Mouse (Mus musculus) liver, adult 2 months (tissue): ENCODE measurements around the gene Txndc17.

Experiments used
- CTCF ChIP-seq: fragments of 200-500 bp; IDR thresholded peaks from 2 replicates; pipeline ENCODE4 v1.5.1; 2011; ENCODE audit warnings: low read depth, low read length, control low read depth
- POLR2A ChIP-seq: fragments of 200-500 bp; IDR thresholded peaks from 2 replicates; pipeline ENCODE4 v1.6.1; 2011; ENCODE audit warnings: low read length, control low read depth; ENCODE audit not compliant: insufficient read depth; ENCODE audit errors: extremely low read depth

DNA sequence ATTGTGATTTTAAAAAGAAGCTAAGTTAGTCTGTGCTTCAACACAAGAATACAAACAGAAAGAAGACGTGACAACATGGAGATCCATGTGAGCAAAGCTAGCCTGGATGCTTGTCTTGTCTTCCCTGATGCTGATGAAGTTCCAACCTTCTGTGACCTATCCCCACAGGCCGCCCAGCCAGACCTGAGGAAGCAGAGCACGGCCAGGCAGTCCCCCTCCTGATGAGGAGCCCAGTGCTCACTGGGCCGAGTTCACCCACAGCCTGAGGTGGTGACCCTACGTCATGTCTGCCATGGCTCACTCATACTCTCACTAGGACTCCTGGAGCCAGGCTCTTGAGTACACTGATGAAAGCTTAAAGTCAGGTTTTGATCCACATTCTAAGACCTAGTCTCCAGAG, 33.8 kb upstream of the Txndc17 start:
- no peak for TF ChIP-seq CTCF
- no peak for TF ChIP-seq POLR2A
